Mouse (Mus musculus) MEL (cell line): Measurements from ENCODE around the gene Frmd4b. TPM values are rescaled to one million over a fixed set of nuclear protein-coding genes. Genes with fewer than 3 reads are reported as not detected.

ENCODE experiments used
- DNase-seq: peaks from one replicate; pipeline ENCODE4 v3.0.0; 2011; ENCODE audit warnings: low read depth, low spot score
- H3K27ac ChIP-seq: 2 replicates; pipeline ENCODE4 v1.5.1; 2012; ENCODE audit warnings: low read depth, mild to moderate bottlenecking, control low read depth, low read length, moderate library complexity; ENCODE audit not compliant: control insufficient read depth
- H3K27me3 ChIP-seq, 2 experiments: fragments of 150-350 bp in 1 of 2; sonication (generic) in 1 of 2; 2 replicates each; pipeline ENCODE4 v1.6.1; 2012; ENCODE audit warnings: low read length in 2 of 2, mild to moderate bottlenecking in 2 of 2, improper control_type of control experiment in 1 of 2, moderate library complexity in 1 of 2; ENCODE audit not compliant: insufficient read depth in 2 of 2, control insufficient read depth in 1 of 2
- H3K36me3 ChIP-seq, 2 experiments: 2 replicates each; pipeline ENCODE4 v1.6.1; 2012 to 2014; ENCODE audit warnings: low read length in 2 of 2, improper control_type of control experiment in 1 of 2, inconsistent platforms in 1 of 2, mild to moderate bottlenecking in 1 of 2; ENCODE audit not compliant: insufficient read depth in 2 of 2, control insufficient read depth in 1 of 2
- H3K4me1 ChIP-seq, 2 experiments: fragments of 150-350 bp in 1 of 2; sonication (generic) in 1 of 2; 2 replicates each; pipeline ENCODE4 v1.6.1; 2012; ENCODE audit warnings: low read length in 2 of 2, improper control_type of control experiment in 1 of 2, mild to moderate bottlenecking in 1 of 2; ENCODE audit not compliant: insufficient read depth in 2 of 2, control insufficient read depth in 1 of 2
- H3K4me3 ChIP-seq, 2 experiments: fragments of 150-350 bp in 1 of 2; sonication (generic) in 1 of 2; 2 replicates each; pipeline ENCODE4 v1.5.1; 2012; ENCODE audit warnings: low read depth in 2 of 2, low read length in 2 of 2, mild to moderate bottlenecking in 2 of 2, moderate library complexity in 2 of 2, control low read depth in 1 of 2, improper control_type of control experiment in 1 of 2; ENCODE audit not compliant: control insufficient read depth in 1 of 2, insufficient read depth in 1 of 2
- H3K79me2 ChIP-seq: 2 replicates; pipeline ENCODE4 v1.6.1; 2012; ENCODE audit warnings: mild to moderate bottlenecking, low read length, moderate library complexity; ENCODE audit not compliant: control insufficient read depth, poor library complexity, insufficient read depth
- H3K9ac ChIP-seq: 2 replicates; pipeline ENCODE4 v1.6.1; 2012; ENCODE audit warnings: low read depth, mild to moderate bottlenecking, control low read depth, low read length, moderate library complexity; ENCODE audit not compliant: control insufficient read depth, poor library complexity, severe bottlenecking
- H3K9me3 ChIP-seq: fragments of 150-350 bp; sonication (generic); replicated peaks from 2 replicates; pipeline ENCODE4 v1.6.1; 2012; ENCODE audit warnings: mild to moderate bottlenecking, low read length, improper control_type of control experiment, moderate library complexity; ENCODE audit not compliant: insufficient read depth
- BHLHE40 ChIP-seq: IDR thresholded peaks from 2 replicates; pipeline ENCODE4 v1.6.1; 2012; ENCODE audit warnings: low read depth, mild to moderate bottlenecking, inconsistent platforms, low read length, improper control_type of control experiment, borderline replicate concordance
- CHD1 ChIP-seq: IDR thresholded peaks from 2 replicates; pipeline ENCODE4 v1.6.1; 2012; ENCODE audit warnings: low read depth, mild to moderate bottlenecking, inconsistent platforms, low read length, improper control_type of control experiment
- CHD2 ChIP-seq: IDR thresholded peaks from 2 replicates; pipeline ENCODE4 v1.6.1; 2011; ENCODE audit warnings: low read length, improper control_type of control experiment
- CTCF ChIP-seq, 3 experiments: IDR thresholded peaks in 2 of 3; conservative IDR thresholded peaks in 1 of 3; 2 replicates each; pipeline ENCODE4 v1.5.1; 2011 to 2012; ENCODE audit warnings: low read length in 3 of 3, low read depth in 2 of 3, mild to moderate bottlenecking in 2 of 3, improper control_type of control experiment in 1 of 3, inconsistent platforms in 1 of 3, mixed read lengths in 1 of 3, moderate library complexity in 1 of 3; ENCODE audit not compliant: control insufficient read depth in 1 of 3, insufficient read depth in 1 of 3, poor library complexity in 1 of 3, severe bottlenecking in 1 of 3
- E2F4 ChIP-seq: IDR thresholded peaks from 2 replicates; pipeline ENCODE4 v1.6.1; 2011; ENCODE audit warnings: low read depth, low read length, improper control_type of control experiment, borderline replicate concordance
- ELF1 ChIP-seq: IDR thresholded peaks from 2 replicates; pipeline ENCODE4 v1.6.1; 2014; ENCODE audit warnings: low read depth, mild to moderate bottlenecking, inconsistent platforms, low read length, improper control_type of control experiment, moderate library complexity
- ETS1 ChIP-seq: IDR thresholded peaks from 2 replicates; pipeline ENCODE4 v1.6.1; 2012; ENCODE audit warnings: low read depth, mild to moderate bottlenecking, inconsistent platforms, low read length, improper control_type of control experiment, moderate library complexity
- GABPA ChIP-seq: IDR thresholded peaks from 2 replicates; pipeline ENCODE4 v1.6.1; 2012; ENCODE audit warnings: low read depth, mild to moderate bottlenecking, inconsistent platforms, low read length, improper control_type of control experiment, moderate library complexity
- GATA1 ChIP-seq: IDR thresholded peaks from 2 replicates; pipeline ENCODE4 v1.6.1; 2011; ENCODE audit warnings: low read depth, low read length, improper control_type of control experiment
- HCFC1 ChIP-seq: IDR thresholded peaks from 2 replicates; pipeline ENCODE4 v1.6.1; 2012; ENCODE audit warnings: low read depth, mild to moderate bottlenecking, inconsistent platforms, low read length, improper control_type of control experiment, moderate library complexity
- JUND ChIP-seq: IDR thresholded peaks from 2 replicates; pipeline ENCODE4 v1.6.1; 2011; ENCODE audit warnings: low read depth, mild to moderate bottlenecking, improper control_type of control experiment, low read length
- KAT2A ChIP-seq: conservative IDR thresholded peaks from 2 replicates; pipeline ENCODE4 v1.6.1; 2012; ENCODE audit warnings: low read depth, low read length, improper control_type of control experiment, inconsistent platforms
- MEF2A ChIP-seq: IDR thresholded peaks from 2 replicates; pipeline ENCODE4 v1.6.1; 2014; ENCODE audit warnings: low read depth, mild to moderate bottlenecking, inconsistent platforms, low read length, improper control_type of control experiment; ENCODE audit not compliant: poor library complexity, insufficient replicate concordance, severe bottlenecking; ENCODE audit errors: extremely low read depth
- MXI1 ChIP-seq: IDR thresholded peaks from 2 replicates; pipeline ENCODE4 v1.6.1; 2011; ENCODE audit warnings: mild to moderate bottlenecking, low read depth, low read length, improper control_type of control experiment
- MYB ChIP-seq: IDR thresholded peaks from 2 replicates; pipeline ENCODE4 v1.6.1; 2011; ENCODE audit warnings: mild to moderate bottlenecking, low read depth, low read length, improper control_type of control experiment
- NRF1 ChIP-seq: IDR thresholded peaks from 2 replicates; pipeline ENCODE4 v1.6.1; 2014; ENCODE audit warnings: low read depth, mild to moderate bottlenecking, inconsistent platforms, low read length, improper control_type of control experiment, moderate library complexity; ENCODE audit not compliant: poor library complexity, insufficient read depth, severe bottlenecking
- POLR2AphosphoS5 ChIP-seq: IDR thresholded peaks from 2 replicates; pipeline ENCODE4 v1.6.1; 2012; ENCODE audit warnings: low read depth, borderline replicate concordance, mild to moderate bottlenecking, inconsistent platforms, low read length, moderate library complexity, mixed read lengths
- RCOR1 ChIP-seq: IDR thresholded peaks from 2 replicates; pipeline ENCODE4 v1.6.1; 2012; ENCODE audit warnings: low read depth, mild to moderate bottlenecking, inconsistent platforms, low read length, improper control_type of control experiment
- TCF12 ChIP-seq: IDR thresholded peaks from 2 replicates; pipeline ENCODE4 v1.6.1; 2014; ENCODE audit warnings: low read depth, mild to moderate bottlenecking, inconsistent platforms, low read length, improper control_type of control experiment, moderate library complexity
- UBTF ChIP-seq: IDR thresholded peaks from 2 replicates; pipeline ENCODE4 v1.6.1; 2012; ENCODE audit warnings: low read depth, mild to moderate bottlenecking, inconsistent platforms, low read length, improper control_type of control experiment, moderate library complexity, borderline replicate concordance; ENCODE audit not compliant: insufficient read depth
- USF2 ChIP-seq, 2 experiments: IDR thresholded peaks; 2 replicates each; pipeline ENCODE4 v1.6.1; 2011 to 2012; ENCODE audit warnings: improper control_type of control experiment in 2 of 2, low read length in 2 of 2, borderline replicate concordance in 1 of 2, inconsistent platforms in 1 of 2, low read depth in 1 of 2, mild to moderate bottlenecking in 1 of 2; ENCODE audit not compliant: insufficient read depth in 1 of 2
- ZC3H11A ChIP-seq: IDR thresholded peaks from 2 replicates; pipeline ENCODE4 v1.6.1; 2012; ENCODE audit warnings: low read depth, mild to moderate bottlenecking, inconsistent platforms, low read length, improper control_type of control experiment
- ZKSCAN1 ChIP-seq: IDR thresholded peaks from 2 replicates; pipeline ENCODE4 v1.6.1; 2012; ENCODE audit warnings: low read depth, mild to moderate bottlenecking, inconsistent platforms, low read length, improper control_type of control experiment, moderate library complexity
- ZNF384 ChIP-seq: IDR thresholded peaks from 2 replicates; pipeline ENCODE4 v1.6.1; 2012; ENCODE audit warnings: low read depth, mild to moderate bottlenecking, inconsistent platforms, low read length, improper control_type of control experiment
- polyA plus RNA-seq, 2 experiments: library from polyadenylated mRNA; stranded (reverse) in 1 of 2; unstranded in 1 of 2; fragments of >175 nt in 1 of 2; fragments of >200 nt in 1 of 2; gene quantifications; 2 replicates each; pipeline versions ENCODE4 v1.2.1 to v1.2.4; 2012; ENCODE audit warnings: low replicate concordance in 2 of 2, low read depth in 1 of 2; ENCODE audit not compliant: insufficient read length in 2 of 2, insufficient read depth in 1 of 2, missing spikeins in 1 of 2
- total RNA-seq: library from RNA; depleted of rRNA; stranded (reverse); fragments of 300-350 nt; gene quantifications from 2 replicates; pipeline ENCODE4 v1.2.3, GENCODE M21; 2012

The Frmd4b gene
- total and polyA plus RNA-seq, 3 experiments = 0.18 TPM; not detected in 2

DNA sequence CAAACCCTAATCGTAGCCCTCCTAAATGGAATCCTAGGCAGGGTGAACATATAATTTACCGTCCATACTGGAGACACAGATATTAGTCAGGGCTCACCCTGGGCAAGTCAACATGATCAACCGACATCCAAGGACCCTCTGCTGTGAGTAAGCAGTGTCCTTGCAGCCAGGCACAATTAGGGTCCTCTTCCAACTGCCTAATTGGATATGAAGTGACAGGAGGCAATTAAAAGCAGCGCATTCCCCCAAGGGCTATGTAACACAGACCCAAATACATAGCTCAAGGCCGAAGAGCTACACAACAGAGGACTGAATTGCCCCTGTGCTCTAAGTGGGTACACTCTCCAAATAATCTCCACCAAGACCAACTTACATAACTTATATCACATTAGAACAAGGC lies 4.5 kb downstream of the Frmd4b start:
- no peak for TF ChIP-seq GATA1
- no peak for TF ChIP-seq ZKSCAN1
- TF ChIP-seq E2F4 = no peak
- no peak for TF ChIP-seq ZNF384
- no peak for TF ChIP-seq UBTF
- TF ChIP-seq JUND = no peak
- TF ChIP-seq RCOR1 = no peak
- TF ChIP-seq POLR2AphosphoS5 = no peak
- no peak for TF ChIP-seq MEF2A
- TF ChIP-seq CTCF (IDR thresholded peaks at IDR 0.05 in 2 of 3, conservative IDR thresholded peaks at IDR 0.05 in 1 of 3; ENCODE audit: control insufficient read depth in 1 of 3, insufficient read depth in 1 of 3, low read depth in 2 of 3, low read length in 3 of 3, poor library complexity in 1 of 3, severe bottlenecking in 1 of 3) = no peak
- TF ChIP-seq GABPA = no peak
- TF ChIP-seq CHD1 = no peak
- TF ChIP-seq HCFC1 = no peak
- TF ChIP-seq MYB = no peak
- no peak for TF ChIP-seq ZC3H11A
- TF ChIP-seq, all 39 proteins: peak for 0
- no peak for DNase-seq
- no peaks in the 10 kb centered on the region for H3K9me3 ChIP-seq

DNA sequence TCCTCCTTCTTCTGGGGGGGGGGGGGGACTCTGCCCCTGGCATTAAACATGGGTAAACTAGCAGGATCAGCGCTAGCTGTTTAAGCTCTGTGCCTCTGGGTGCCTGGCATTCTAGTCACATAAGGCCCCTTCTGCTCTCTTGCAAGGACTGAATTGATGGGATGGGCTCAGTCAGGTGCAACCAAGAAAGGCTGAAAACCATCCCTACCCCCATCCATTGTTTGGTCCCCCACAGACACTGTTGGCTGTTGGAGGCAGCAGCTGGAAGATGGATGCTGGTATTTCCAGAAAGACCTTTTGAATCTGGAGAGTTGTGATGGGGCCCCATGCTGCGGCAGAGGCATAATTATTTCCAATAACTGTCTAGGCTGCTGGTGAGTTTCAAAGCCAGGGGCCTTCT lies 7.3 kb downstream of the Frmd4b start:
- no peaks in the 10 kb centered on the region for H3K9me3 ChIP-seq

More for the DNA sequence above, 4.5 kb downstream of the Frmd4b start:
- Histone ChIP-seq H3K27ac (no peak overlapping the region), H3K4me3 (no peak overlapping the region), H3K36me3 (no peaks in the 10 kb centered on the region), H3K9ac (no peak overlapping the region), H3K27me3 (no peaks in the 10 kb centered on the region), H3K79me2 (no peaks in the 10 kb centered on the region), H3K4me1 (no peaks in the 10 kb centered on the region)

More for the DNA sequence above, 7.3 kb downstream of the Frmd4b start:
- Histone ChIP-seq H3K79me2 (no peaks in the 10 kb centered on the region), H3K27me3 (no peaks in the 10 kb centered on the region), H3K4me3 (no peak overlapping the region), H3K27ac (no peak overlapping the region), H3K9ac (no peak overlapping the region), H3K4me1 (no peaks in the 10 kb centered on the region), H3K36me3 (no peaks in the 10 kb centered on the region)
- TF ChIP-seq ZKSCAN1 (no peak), BHLHE40 (no peak), ETS1 (no peak), MXI1 (no peak), ELF1 (no peak), UBTF (no peak), USF2 (IDR thresholded peaks at IDR 0.05; ENCODE audit: borderline replicate concordance in 1 of 2, insufficient read depth in 1 of 2, low read depth in 1 of 2, low read length in 2 of 2) (no peak), CHD2 (no peak), JUND (no peak), TCF12 (no peak), POLR2AphosphoS5 (no peak), KAT2A (no peak), GABPA (no peak), E2F4 (no peak), HCFC1 (no peak), NRF1 (no peak)
- no peak for DNase-seq
